Mouse (Mus musculus) spleen, adult 10 weeks (tissue): ENCODE measurements around the gene Tmeff1. TPM values are rescaled to one million over a fixed set of nuclear protein-coding genes. Genes with fewer than 3 reads are reported as not detected.

Source experiments
- polyA plus RNA-seq: library from polyadenylated mRNA; stranded (reverse); fragments of 350-450 nt; fragmentation: Illumina TruSeq; extraction: RNeasy Lipid Tissue Mini Kit (QIAGEN cat#74804); gene quantifications from one replicate; pipeline ENCODE4 v1.2.3, GENCODE M21; 2015; ENCODE audit warnings: low replicate concordance; ENCODE audit not compliant: insufficient read depth

Tmeff1 gene
- 1.6 TPM for polyA plus RNA-seq

GRCm38 (mm10) chr4:48584421-48585240, at the start of gene Tmeff1:
TSS of gene Tmeff1 (plus strand) at chr4:48585174.

GRCm38 (mm10) chr4:48539841-48540575, 45.0 kb upstream of the Tmeff1 start, which contains the start of gene Msantd3:
TSS of gene Msantd3 (plus strand) at chr4:48539935.

GRCm38 (mm10) chr4:48663271-48663670, 78.3 kb downstream of the Tmeff1 start, which contains the start of gene Cavin4:
TSS of gene Cavin4 (plus strand) at chr4:48663514.

Other genes with a start within 250 kb of the Tmeff1 start
- gene Tex10, start 111.7 kb upstream of the Tmeff1 start, polyA plus RNA-seq: 45.6 TPM
- gene Msantd3, start 45.2 kb upstream of the Tmeff1 start, polyA plus RNA-seq: 2.3 TPM
- gene Cavin4, start 78.3 kb downstream of the Tmeff1 start, polyA plus RNA-seq: 0.11 TPM